Mouse (Mus musculus): ENCODE measurements around the gene Dis3l. TPM values are rescaled to one million over a fixed set of nuclear protein-coding genes. Genes with fewer than 3 reads are reported as not detected.

The Dis3l gene
- total and polyA plus RNA-seq, 2 experiments, result 7.7 to 10.8 TPM

DNA sequence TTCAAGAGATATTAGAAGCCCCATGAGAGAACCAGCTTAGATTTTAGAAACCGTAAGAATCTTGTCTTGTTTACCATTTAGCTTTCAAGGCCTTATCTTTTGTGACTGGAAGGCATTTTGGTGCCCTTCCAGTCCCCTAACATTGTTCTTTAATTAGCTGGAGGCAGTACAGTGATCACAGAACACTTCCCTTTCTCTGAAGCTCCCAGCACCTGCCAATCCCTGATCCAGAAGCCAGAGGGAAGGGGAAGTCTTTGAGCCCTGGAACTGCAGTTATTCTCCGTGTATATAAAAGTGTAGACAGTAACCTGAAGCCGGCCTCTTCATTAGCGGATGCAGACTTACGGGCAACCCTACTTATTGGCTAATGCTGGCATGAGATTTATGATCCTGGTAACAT, 8.4 kb upstream of the Dis3l start:
- H3K9ac ChIP-seq (ENCODE audit: low read depth, low read length), result no peak overlapping the region
- TF ChIP-seq CTCF (IDR thresholded peaks at IDR 0.05; ENCODE audit: low read depth, low read length) (no peak), POLR2A (IDR thresholded peaks at IDR 0.05; ENCODE audit: extremely low read depth, insufficient read depth, low read length) (no peak)
- no peaks in the 10 kb centered on the region for H3K4me1 ChIP-seq (ENCODE audit: control insufficient read depth, insufficient read depth, low read length)
- no peaks in the 10 kb centered on the region for H3K27me3 ChIP-seq (ENCODE audit: control insufficient read depth, insufficient read depth, low read length)
- H3K36me3 ChIP-seq (ENCODE audit: control insufficient read depth, insufficient read depth, low read length), result no peaks in the 10 kb centered on the region
- WGBS, result 78% methylated on average over 5 of the region's 5 CpGs
- no peak for DNase-seq (ENCODE audit: extremely low read depth, low read depth, low spot score)
- H3K4me3 ChIP-seq (ENCODE audit: insufficient read depth, low read depth, low read length), result no peak overlapping the region
- H3K79me2 ChIP-seq (ENCODE audit: control insufficient read depth, insufficient read depth, low read length), result no peaks in the 10 kb centered on the region
- no peak overlapping the region for H3K27ac ChIP-seq (replicated peaks; ENCODE audit: insufficient read depth, low read depth, low read length)

DNA sequence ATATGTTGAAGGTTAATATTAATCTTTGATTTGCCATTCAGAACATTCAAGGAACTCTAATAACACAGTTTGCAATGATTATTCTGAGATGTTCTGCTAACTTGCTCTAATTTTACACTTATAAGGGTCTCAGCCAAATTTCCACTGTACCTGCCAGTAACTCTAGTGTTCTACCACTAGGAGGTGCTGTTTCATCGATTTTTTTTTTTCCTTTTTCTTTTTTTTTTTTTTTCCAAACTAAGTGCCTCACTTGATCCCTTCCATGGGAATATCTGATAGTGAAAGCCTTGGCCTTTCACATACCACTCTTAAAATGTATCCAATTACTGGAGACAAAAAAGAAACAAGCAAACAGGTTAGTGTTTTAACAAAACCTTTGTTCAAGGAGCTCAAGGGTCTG, 6.3 kb upstream of the Dis3l start:
- Histone ChIP-seq H3K27ac (replicated peaks; ENCODE audit: insufficient read depth, low read depth, low read length) (no peak overlapping the region), H3K27me3 (ENCODE audit: control insufficient read depth, insufficient read depth, low read length) (no peaks in the 10 kb centered on the region), H3K79me2 (ENCODE audit: control insufficient read depth, insufficient read depth, low read length) (no peaks in the 10 kb centered on the region), H3K36me3 (ENCODE audit: control insufficient read depth, insufficient read depth, low read length) (no peaks in the 10 kb centered on the region), H3K4me3 (ENCODE audit: insufficient read depth, low read depth, low read length) (no peak overlapping the region), H3K4me1 (ENCODE audit: control insufficient read depth, insufficient read depth, low read length) (no peaks in the 10 kb centered on the region), H3K9ac (ENCODE audit: low read depth, low read length) (no peak overlapping the region)
- peak; percentile 29 for DNase-seq (ENCODE audit: extremely low read depth, low read depth, low spot score)
- no peak for TF ChIP-seq CTCF (IDR thresholded peaks at IDR 0.05; ENCODE audit: low read depth, low read length)
- TF ChIP-seq POLR2A (IDR thresholded peaks at IDR 0.05; ENCODE audit: extremely low read depth, insufficient read depth, low read length), result no peak
- WGBS, result 0% methylated on average over 1 of the region's 1 CpGs

DNA sequence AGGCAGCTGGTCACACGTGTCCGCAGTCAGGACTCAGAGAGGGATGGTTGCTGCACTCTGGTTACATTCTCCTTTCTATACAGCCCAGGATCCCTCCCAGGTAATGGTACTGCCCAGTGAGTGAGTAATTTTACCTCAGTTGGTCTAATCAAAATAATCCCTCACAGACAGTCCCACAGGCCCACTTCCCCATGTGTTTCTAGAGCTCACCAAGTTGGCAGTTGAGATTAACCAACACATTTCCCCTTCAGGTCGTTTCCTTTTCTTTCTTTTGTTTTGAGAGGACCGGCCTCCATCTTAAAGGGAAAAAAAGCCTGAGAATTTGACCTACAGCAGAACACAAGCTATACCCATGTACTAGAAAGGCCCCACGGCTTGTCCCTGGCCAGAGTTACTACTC, 4.8 kb upstream of the Dis3l start:
- DNase-seq (ENCODE audit: extremely low read depth, low read depth, low spot score), result no peak
- Histone ChIP-seq H3K9ac (ENCODE audit: low read depth, low read length) (no peak overlapping the region), H3K27ac (replicated peaks; ENCODE audit: insufficient read depth, low read depth, low read length) (no peak overlapping the region), H3K4me3 (ENCODE audit: insufficient read depth, low read depth, low read length) (no peak overlapping the region), H3K27me3 (ENCODE audit: control insufficient read depth, insufficient read depth, low read length) (no peaks in the 10 kb centered on the region), H3K36me3 (ENCODE audit: control insufficient read depth, insufficient read depth, low read length) (no peaks in the 10 kb centered on the region), H3K79me2 (ENCODE audit: control insufficient read depth, insufficient read depth, low read length) (no peaks in the 10 kb centered on the region), H3K4me1 (ENCODE audit: control insufficient read depth, insufficient read depth, low read length) (no peaks in the 10 kb centered on the region)
- 71% methylated on average over 5 of the region's 5 CpGs for WGBS
- no peak for TF ChIP-seq POLR2A (IDR thresholded peaks at IDR 0.05; ENCODE audit: extremely low read depth, insufficient read depth, low read length)
- no peak for TF ChIP-seq CTCF (IDR thresholded peaks at IDR 0.05; ENCODE audit: low read depth, low read length)

DNA sequence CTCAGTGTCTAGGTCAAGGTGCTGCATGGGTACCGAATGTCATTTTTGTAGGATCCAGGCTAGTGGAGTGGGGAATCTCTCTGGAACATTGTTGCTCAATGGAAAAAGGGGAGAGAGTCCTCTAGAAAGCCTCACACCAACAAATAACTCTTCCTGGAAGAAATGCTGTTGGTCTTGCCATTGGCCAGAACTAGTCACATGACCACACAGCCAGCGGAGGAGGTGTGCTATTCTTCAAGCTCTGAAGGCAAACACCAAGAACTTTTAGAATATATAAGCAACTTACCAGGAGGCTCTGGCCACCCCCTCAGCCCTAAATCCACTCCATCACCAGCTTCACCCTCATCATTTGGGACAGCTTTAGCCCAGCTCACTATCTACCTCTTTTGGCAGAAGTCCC, 2.6 kb upstream of the Dis3l start:
- Histone ChIP-seq H3K4me1 (ENCODE audit: control insufficient read depth, insufficient read depth, low read length) (peaks cover 5% of the 10 kb centered on the region), H3K27ac (replicated peaks; ENCODE audit: insufficient read depth, low read depth, low read length) (no peak overlapping the region), H3K27me3 (ENCODE audit: control insufficient read depth, insufficient read depth, low read length) (no peaks in the 10 kb centered on the region), H3K9ac (ENCODE audit: low read depth, low read length) (no peak overlapping the region), H3K4me3 (ENCODE audit: insufficient read depth, low read depth, low read length) (no peak overlapping the region), H3K79me2 (ENCODE audit: control insufficient read depth, insufficient read depth, low read length) (no peaks in the 10 kb centered on the region), H3K36me3 (ENCODE audit: control insufficient read depth, insufficient read depth, low read length) (no peaks in the 10 kb centered on the region)
- WGBS, result 94% methylated on average over 2 of the region's 2 CpGs
- TF ChIP-seq POLR2A (IDR thresholded peaks at IDR 0.05; ENCODE audit: extremely low read depth, insufficient read depth, low read length) (no peak), CTCF (IDR thresholded peaks at IDR 0.05; ENCODE audit: low read depth, low read length) (no peak)
- DNase-seq (ENCODE audit: extremely low read depth, low read depth, low spot score), result no peak

DNA sequence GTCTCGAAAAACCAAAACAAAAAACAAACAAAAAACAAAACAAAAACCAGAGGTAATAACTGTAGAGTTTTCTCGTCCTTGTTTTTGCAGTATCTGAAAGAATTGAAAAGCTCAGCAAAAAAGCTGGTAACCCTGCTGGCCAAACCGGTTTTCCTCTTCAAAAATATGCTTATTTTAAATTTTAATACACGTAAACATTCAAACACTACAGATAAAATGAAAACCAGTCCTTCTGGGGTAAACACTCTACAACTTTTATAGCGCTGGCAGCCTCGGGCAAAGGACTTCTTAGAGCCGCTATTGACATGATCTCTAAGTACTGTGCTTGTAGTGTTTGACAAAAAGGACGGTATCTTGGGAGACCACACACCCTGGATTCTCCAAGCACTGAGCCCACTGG, 583 bp upstream of the Dis3l start:
- Histone ChIP-seq H3K4me1 (ENCODE audit: control insufficient read depth, insufficient read depth, low read length) (peaks cover 5% of the 10 kb centered on the region), H3K4me3 (ENCODE audit: insufficient read depth, low read depth, low read length) (no peak overlapping the region), H3K27ac (replicated peaks; ENCODE audit: insufficient read depth, low read depth, low read length) (no peak overlapping the region), H3K27me3 (ENCODE audit: control insufficient read depth, insufficient read depth, low read length) (no peaks in the 10 kb centered on the region), H3K36me3 (ENCODE audit: control insufficient read depth, insufficient read depth, low read length) (peaks cover 1% of the 10 kb centered on the region; the same call in 1 of the 2 replicates), H3K9ac (ENCODE audit: low read depth, low read length) (no peak overlapping the region), H3K79me2 (ENCODE audit: control insufficient read depth, insufficient read depth, low read length) (no peaks in the 10 kb centered on the region)
- no peak for DNase-seq (ENCODE audit: extremely low read depth, low read depth, low spot score)
- WGBS, result 82% methylated on average over 8 of the region's 8 CpGs
- TF ChIP-seq POLR2A (IDR thresholded peaks at IDR 0.05; ENCODE audit: extremely low read depth, insufficient read depth, low read length), result no peak
- no peak for TF ChIP-seq CTCF (IDR thresholded peaks at IDR 0.05; ENCODE audit: low read depth, low read length)

DNA sequence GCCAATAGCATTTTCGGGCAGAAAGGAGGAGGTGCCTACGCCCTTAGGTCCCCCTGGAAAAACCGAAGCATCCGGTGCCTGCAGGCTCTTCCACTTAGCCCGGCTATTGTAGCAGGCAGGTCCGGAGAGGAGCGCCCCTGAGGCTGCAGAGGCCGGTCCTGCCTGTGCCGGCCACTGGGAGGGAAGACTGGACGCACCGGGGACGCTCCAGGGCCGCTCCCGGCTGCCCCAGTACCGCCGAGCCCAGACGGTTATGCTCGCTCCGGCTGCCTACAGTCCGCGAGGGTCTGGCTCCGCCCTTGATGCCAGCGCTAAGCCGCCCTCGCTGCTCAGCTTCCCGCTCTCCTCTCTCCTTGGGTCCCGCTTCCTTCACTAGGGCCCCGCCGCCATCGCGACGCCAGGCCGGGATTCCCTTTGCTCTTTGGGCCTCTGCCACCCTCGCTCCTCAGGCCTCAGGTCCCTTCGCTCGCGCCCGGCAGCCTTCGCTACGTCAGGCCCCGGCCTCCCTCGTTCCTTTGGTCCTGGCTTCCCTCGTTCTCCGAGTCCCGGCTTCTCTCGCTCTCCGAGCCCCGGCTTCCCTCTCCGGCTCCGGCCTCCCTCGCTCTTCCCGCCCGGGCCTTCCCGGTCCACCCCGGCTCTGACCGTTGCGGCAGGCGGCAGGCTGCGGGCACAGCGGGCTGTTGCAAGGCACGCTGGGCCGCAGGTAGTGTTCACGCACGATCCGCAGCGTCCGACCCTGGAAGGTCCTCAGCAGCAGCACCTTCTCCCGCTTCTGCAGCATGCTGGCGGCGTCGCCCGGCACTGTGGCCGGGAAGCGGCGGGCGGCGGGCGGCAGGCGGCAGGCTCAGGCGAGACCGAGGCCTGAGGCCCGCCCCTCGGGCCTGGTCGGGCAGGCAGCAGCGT, 486 bp downstream of the Dis3l start:
- TF ChIP-seq POLR2A (IDR thresholded peaks at IDR 0.05; ENCODE audit: extremely low read depth, insufficient read depth, low read length) (0 out of 2 replicates have a peak, but pooled peaks have one; percentile 8), CTCF (IDR thresholded peaks at IDR 0.05; ENCODE audit: low read depth, low read length) (0 out of 2 replicates have a peak, but pooled peaks have one; percentile 8)
- H3K27me3 ChIP-seq (ENCODE audit: control insufficient read depth, insufficient read depth, low read length), result no peaks in the 10 kb centered on the region

More for the DNA sequence above, 486 bp downstream of the Dis3l start:
- Histone ChIP-seq H3K36me3 (ENCODE audit: control insufficient read depth, insufficient read depth, low read length) (peaks cover 6% of the 10 kb centered on the region; the same call in 1 of the 2 replicates), H3K27ac (replicated peaks; ENCODE audit: insufficient read depth, low read depth, low read length) (peak overlapping the region; percentile 93), H3K9ac (ENCODE audit: low read depth, low read length) (peak overlapping the region; percentile 98), H3K4me3 (ENCODE audit: insufficient read depth, low read depth, low read length) (peak overlapping the region; percentile 89), H3K4me1 (ENCODE audit: control insufficient read depth, insufficient read depth, low read length) (peaks cover 5% of the 10 kb centered on the region), H3K79me2 (ENCODE audit: control insufficient read depth, insufficient read depth, low read length) (no peaks in the 10 kb centered on the region)
- under 1% methylated on average over 85 of the region's 85 CpGs for WGBS
- peak; percentile 71 for DNase-seq (ENCODE audit: extremely low read depth, low read depth, low spot score)
